Mouse (Mus musculus) E14TG2a.4 (cell line): ENCODE results near the gene Sos2.

Experiments
- CTCF ChIP-seq: conservative IDR thresholded peaks from 2 replicates; pipeline ENCODE4 v1.5.1; 2014; ENCODE audit warnings: low read length
- NANOG ChIP-seq: IDR thresholded peaks from 2 replicates; pipeline ENCODE4 v1.6.1; 2014; ENCODE audit warnings: borderline replicate concordance, low read length, mixed read lengths

- TF ChIP-seq CTCF (no peak), NANOG (no peak)
Measured at GRCm38 (mm10) chr12:69583270-69583629, 98.4 kb downstream of the Sos2 start.
